Mouse (Mus musculus): Measurements from ENCODE around the gene Itga7.

- TF ChIP-seq CTCF (conservative IDR thresholded peaks at IDR 0.05; ENCODE audit: insufficient read depth, insufficient read length, low read depth, low read length) (no peak), POLR2A (IDR thresholded peaks at IDR 0.05; ENCODE audit: low read depth, low read length) (no peak)
Measured at GRCm38 (mm10) chr10:128990994-128991393, 57.4 kb downstream of the Itga7 start.

All from kidney, adult 2 months (tissue).